Mouse (Mus musculus) MEL (cell line): ENCODE measurements around the gene Sik3.

Experiments
- CHD1 ChIP-seq: IDR thresholded peaks from 2 replicates; pipeline ENCODE4 v1.6.1; 2012; ENCODE audit warnings: low read depth, mild to moderate bottlenecking, inconsistent platforms, low read length, improper control_type of control experiment
- CTCF ChIP-seq, 3 experiments: IDR thresholded peaks in 2 of 3; conservative IDR thresholded peaks in 1 of 3; 2 replicates each; pipeline ENCODE4 v1.5.1; 2011 to 2012; ENCODE audit warnings: low read length in 3 of 3, low read depth in 2 of 3, mild to moderate bottlenecking in 2 of 3, improper control_type of control experiment in 1 of 3, inconsistent platforms in 1 of 3, mixed read lengths in 1 of 3, moderate library complexity in 1 of 3; ENCODE audit not compliant: control insufficient read depth in 1 of 3, insufficient read depth in 1 of 3, poor library complexity in 1 of 3, severe bottlenecking in 1 of 3
- GABPA ChIP-seq: IDR thresholded peaks from 2 replicates; pipeline ENCODE4 v1.6.1; 2012; ENCODE audit warnings: low read depth, mild to moderate bottlenecking, inconsistent platforms, low read length, improper control_type of control experiment, moderate library complexity
- GATA1 ChIP-seq: IDR thresholded peaks from 2 replicates; pipeline ENCODE4 v1.6.1; 2011; ENCODE audit warnings: low read depth, low read length, improper control_type of control experiment
- POLR2A ChIP-seq, 2 experiments: IDR thresholded peaks; 2 replicates each; pipeline ENCODE4 v1.6.1; 2011 to 2012; ENCODE audit warnings: low read length in 2 of 2, mild to moderate bottlenecking in 2 of 2, control low read depth in 1 of 2, improper control_type of control experiment in 1 of 2, low read depth in 1 of 2, moderate library complexity in 1 of 2; ENCODE audit not compliant: control insufficient read depth in 1 of 2, insufficient read depth in 1 of 2, poor library complexity in 1 of 2
- POLR2AphosphoS5 ChIP-seq: IDR thresholded peaks from 2 replicates; pipeline ENCODE4 v1.6.1; 2012; ENCODE audit warnings: low read depth, borderline replicate concordance, mild to moderate bottlenecking, inconsistent platforms, low read length, moderate library complexity, mixed read lengths
- RCOR1 ChIP-seq: IDR thresholded peaks from 2 replicates; pipeline ENCODE4 v1.6.1; 2012; ENCODE audit warnings: low read depth, mild to moderate bottlenecking, inconsistent platforms, low read length, improper control_type of control experiment
- SIN3A ChIP-seq: IDR thresholded peaks from 2 replicates; pipeline ENCODE4 v1.6.1; 2012; ENCODE audit warnings: low read length, improper control_type of control experiment, inconsistent platforms
- SMC3 ChIP-seq: IDR thresholded peaks from 2 replicates; pipeline ENCODE4 v1.6.1; 2011; ENCODE audit warnings: low read depth, low read length, improper control_type of control experiment
- USF2 ChIP-seq, 2 experiments: IDR thresholded peaks; 2 replicates each; pipeline ENCODE4 v1.6.1; 2011 to 2012; ENCODE audit warnings: improper control_type of control experiment in 2 of 2, low read length in 2 of 2, borderline replicate concordance in 1 of 2, inconsistent platforms in 1 of 2, low read depth in 1 of 2, mild to moderate bottlenecking in 1 of 2; ENCODE audit not compliant: insufficient read depth in 1 of 2

DNA sequence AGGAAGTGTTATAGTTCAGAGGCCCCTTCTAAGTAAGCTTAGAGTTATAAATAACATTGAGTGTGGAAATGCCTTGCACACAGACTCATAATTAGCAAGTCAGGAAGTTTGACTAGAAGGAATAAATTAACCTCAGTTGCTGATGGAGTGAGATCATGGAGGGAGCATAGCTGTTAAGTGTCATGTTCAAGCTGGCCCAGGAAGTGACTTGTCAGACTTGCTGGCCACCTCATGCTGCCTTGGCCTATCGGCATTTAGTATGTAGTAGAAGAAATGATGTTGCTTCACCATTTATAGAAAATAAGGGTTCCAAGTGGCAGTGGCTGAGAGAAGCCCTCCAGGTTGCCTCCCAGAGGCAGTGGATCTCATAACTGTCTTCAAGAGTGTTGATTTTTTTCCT, 20.4 kb downstream of the Sik3 start:
- TF ChIP-seq GABPA (no peak), CTCF (IDR thresholded peaks at IDR 0.05 in 2 of 3, conservative IDR thresholded peaks at IDR 0.05 in 1 of 3; ENCODE audit: control insufficient read depth in 1 of 3, insufficient read depth in 1 of 3, low read depth in 2 of 3, low read length in 3 of 3, poor library complexity in 1 of 3, severe bottlenecking in 1 of 3) (no peak), GATA1 (no peak), USF2 (IDR thresholded peaks at IDR 0.05; ENCODE audit: borderline replicate concordance in 1 of 2, insufficient read depth in 1 of 2, low read depth in 1 of 2, low read length in 2 of 2) (no peak), CHD1 (no peak), POLR2A (IDR thresholded peaks at IDR 0.05; ENCODE audit: control insufficient read depth in 1 of 2, insufficient read depth in 1 of 2, low read depth in 1 of 2, low read length in 2 of 2, poor library complexity in 1 of 2) (no peak), POLR2AphosphoS5 (no peak), RCOR1 (no peak), SMC3 (no peak), SIN3A (no peak)
